Mouse (Mus musculus): ENCODE measurements around the gene Top2a. TPM values are rescaled to one million over a fixed set of nuclear protein-coding genes. Genes with fewer than 3 reads are reported as not detected.

Top2a gene
- polyA plus RNA-seq, 1 experiment from 2014 or later: 196 TPM

DNA sequence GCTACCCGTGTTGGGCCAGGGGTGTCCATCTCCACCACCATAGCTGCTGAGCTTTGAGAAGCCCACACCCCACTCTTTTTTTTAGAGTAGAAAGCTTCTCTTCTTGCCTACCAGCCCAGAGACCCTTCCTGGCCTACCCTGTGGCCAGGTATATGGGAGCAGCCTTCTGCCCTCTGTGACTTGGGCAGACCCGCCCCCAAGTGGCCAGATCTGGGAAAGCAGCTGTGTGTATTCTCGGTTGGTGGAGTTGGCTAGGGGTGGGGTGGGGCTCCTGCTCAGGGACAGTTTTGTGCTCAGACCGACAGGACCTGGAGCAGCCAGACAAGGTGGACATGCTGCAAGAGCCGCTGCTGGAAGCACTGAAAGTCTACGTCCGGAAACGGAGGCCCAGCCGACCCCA, 51.8 kb downstream of the Top2a start:
- ATAC-seq (ENCODE audit: insufficient number of reproducible peaks, low FRiP score): no peak; the same call in 1 of the 2 replicates
- 61% methylated on average over 9 of the region's 9 CpGs for WGBS
- H3K4me1 ChIP-seq (replicated peaks): peaks cover 44% of the 10 kb centered on the region
- H3K27ac ChIP-seq (ENCODE audit: poor library complexity, severe bottlenecking): no peak overlapping the region
- H3K9ac ChIP-seq: no peak overlapping the region
- H3K27me3 ChIP-seq (replicated peaks): no peaks in the 10 kb centered on the region
- no peak overlapping the region for H3K4me2 ChIP-seq
- H3K4me3 ChIP-seq: no peak overlapping the region
- no peaks in the 10 kb centered on the region for H3K9me3 ChIP-seq (replicated peaks)
- peaks cover 78% of the 10 kb centered on the region for H3K36me3 ChIP-seq

- Histone ChIP-seq H3K4me1 (replicated peaks) (peaks cover 51% of the 10 kb centered on the region), H3K9ac (peak overlapping the region; percentile 5; the same call in 1 of the 2 replicates), H3K27me3 (replicated peaks) (no peaks in the 10 kb centered on the region), H3K27ac (ENCODE audit: poor library complexity, severe bottlenecking) (peak overlapping the region; percentile 35; the same call in 1 of the 2 replicates), H3K36me3 (peaks cover 86% of the 10 kb centered on the region), H3K9me3 (replicated peaks) (no peaks in the 10 kb centered on the region), H3K4me2 (no peak overlapping the region), H3K4me3 (no peak overlapping the region)
- no peak for ATAC-seq (ENCODE audit: insufficient number of reproducible peaks, low FRiP score)
- 69% methylated on average over 23 of the region's 23 CpGs for WGBS
Measured at GRCm38 (mm10) chr11:98971316-98972031, 52.5 kb downstream of the Top2a start.

DNA sequence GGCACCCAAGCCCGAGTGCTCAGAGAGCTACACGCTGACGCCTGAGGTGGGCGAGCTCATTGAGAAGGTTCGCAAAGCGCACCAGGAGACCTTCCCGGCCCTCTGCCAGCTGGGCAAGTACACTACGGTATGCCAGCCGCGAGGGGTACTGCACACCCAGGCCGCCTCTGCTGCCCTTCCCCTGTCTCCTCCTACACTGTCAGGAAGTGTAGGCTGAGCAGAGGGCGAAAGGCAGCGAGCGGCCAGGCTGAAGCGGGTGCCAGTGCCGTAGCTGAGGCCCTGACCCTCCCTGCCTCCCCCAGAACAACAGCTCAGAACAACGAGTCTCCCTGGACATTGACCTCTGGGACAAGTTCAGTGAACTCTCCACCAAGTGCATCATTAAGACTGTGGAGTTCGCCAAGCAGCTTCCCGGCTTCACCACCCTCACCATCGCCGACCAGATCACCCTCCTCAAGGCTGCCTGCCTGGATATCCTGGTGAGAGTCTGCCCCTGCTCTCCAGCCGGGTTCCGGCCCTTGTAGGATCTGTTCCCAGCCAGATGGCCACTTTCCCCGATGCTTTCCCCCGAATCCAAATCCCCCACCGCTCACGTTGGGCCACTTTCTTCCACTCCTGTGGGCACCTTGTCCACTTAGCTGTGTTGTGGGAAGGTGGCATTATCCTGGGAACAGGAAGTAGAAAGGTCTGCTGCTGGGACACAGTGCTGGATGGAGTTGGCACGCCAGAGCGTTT, 53.6 kb downstream of the Top2a start:
- no peak for ATAC-seq (ENCODE audit: insufficient number of reproducible peaks, low FRiP score)
- H3K4me3 ChIP-seq: no peak overlapping the region
- H3K27me3 ChIP-seq (replicated peaks): no peaks in the 10 kb centered on the region
- peaks cover 62% of the 10 kb centered on the region for H3K4me1 ChIP-seq (replicated peaks)
- peaks cover 89% of the 10 kb centered on the region for H3K36me3 ChIP-seq
- H3K27ac ChIP-seq (ENCODE audit: poor library complexity, severe bottlenecking): 0 out of 2 replicates have a peak overlapping the region, but pooled peaks have one; percentile 35
- no peaks in the 10 kb centered on the region for H3K9me3 ChIP-seq (replicated peaks)
- 81% methylated on average over 29 of the region's 29 CpGs for WGBS
- peak overlapping the region; percentile 8; the same call in 1 of the 2 replicates for H3K4me2 ChIP-seq
- 0 out of 2 replicates have a peak overlapping the region, but pooled peaks have one; percentile 2 for H3K9ac ChIP-seq

- Histone ChIP-seq H3K27ac (ENCODE audit: poor library complexity, severe bottlenecking) (0 out of 2 replicates have a peak overlapping the region, but pooled peaks have one; percentile 8), H3K9me3 (replicated peaks) (no peaks in the 10 kb centered on the region), H3K27me3 (replicated peaks) (no peaks in the 10 kb centered on the region), H3K4me2 (peak overlapping the region; percentile 8; the same call in 1 of the 2 replicates), H3K36me3 (peaks cover 80% of the 10 kb centered on the region), H3K4me1 (replicated peaks) (peaks cover 71% of the 10 kb centered on the region), H3K4me3 (no peak overlapping the region), H3K9ac (0 out of 2 replicates have a peak overlapping the region, but pooled peaks have one; percentile 29)
- no peak for ATAC-seq (ENCODE audit: insufficient number of reproducible peaks, low FRiP score)
- 34% methylated on average over 17 of the region's 17 CpGs for WGBS
Measured at GRCm38 (mm10) chr11:98969496-98969927, 54.5 kb downstream of the Top2a start.

DNA sequence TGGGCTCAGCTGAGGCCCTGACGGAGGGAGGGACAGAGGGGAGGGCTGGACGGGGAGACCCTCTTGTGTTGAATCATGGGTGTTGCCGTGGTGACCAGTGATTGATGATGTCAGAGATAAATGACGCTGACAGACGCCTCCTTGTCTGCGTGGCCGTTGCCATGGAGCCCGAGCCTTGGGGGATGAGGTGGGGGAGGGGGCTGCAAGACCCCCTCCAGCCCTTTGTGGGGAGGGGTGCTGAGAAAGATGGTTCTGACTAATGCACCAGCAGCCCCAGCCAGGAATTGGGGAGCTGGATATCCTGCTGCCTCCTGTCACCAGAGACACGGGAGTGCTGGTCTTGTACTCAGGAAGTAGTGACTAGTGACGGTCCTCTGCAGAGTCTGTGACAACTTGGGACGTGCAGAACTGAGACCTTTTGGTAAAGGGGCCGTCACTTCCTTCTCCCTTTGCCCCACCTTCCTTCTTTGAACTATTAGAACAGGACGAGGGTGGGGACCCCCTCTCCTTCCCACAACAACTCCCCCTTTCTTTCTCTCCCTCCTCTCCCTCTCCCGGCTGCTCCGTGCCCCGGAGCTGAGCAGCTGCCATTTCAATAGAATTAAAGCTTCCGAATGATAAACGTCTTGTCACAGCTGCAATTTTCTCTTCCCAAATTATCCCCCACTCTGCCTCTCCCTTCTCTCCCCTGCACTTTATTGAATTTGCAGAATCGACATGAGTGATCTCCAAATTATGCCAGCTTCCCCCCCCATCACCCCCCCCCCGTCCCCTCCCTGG, 55.1 kb downstream of the Top2a start:
- no peak overlapping the region for H3K4me3 ChIP-seq
- peak overlapping the region; percentile 29; the same call in 1 of the 2 replicates for H3K9ac ChIP-seq
- H3K27me3 ChIP-seq (replicated peaks): no peaks in the 10 kb centered on the region
- peaks cover 77% of the 10 kb centered on the region for H3K4me1 ChIP-seq (replicated peaks)
- no peak for ATAC-seq (ENCODE audit: insufficient number of reproducible peaks, low FRiP score)
- H3K9me3 ChIP-seq (replicated peaks): no peaks in the 10 kb centered on the region
- WGBS: 19% methylated on average over 20 of the region's 20 CpGs
- peaks cover 74% of the 10 kb centered on the region for H3K36me3 ChIP-seq
- H3K4me2 ChIP-seq: peak overlapping the region; percentile 8; the same call in 1 of the 2 replicates
- 0 out of 2 replicates have a peak overlapping the region, but pooled peaks have one; percentile 10 for H3K27ac ChIP-seq (ENCODE audit: poor library complexity, severe bottlenecking)

DNA sequence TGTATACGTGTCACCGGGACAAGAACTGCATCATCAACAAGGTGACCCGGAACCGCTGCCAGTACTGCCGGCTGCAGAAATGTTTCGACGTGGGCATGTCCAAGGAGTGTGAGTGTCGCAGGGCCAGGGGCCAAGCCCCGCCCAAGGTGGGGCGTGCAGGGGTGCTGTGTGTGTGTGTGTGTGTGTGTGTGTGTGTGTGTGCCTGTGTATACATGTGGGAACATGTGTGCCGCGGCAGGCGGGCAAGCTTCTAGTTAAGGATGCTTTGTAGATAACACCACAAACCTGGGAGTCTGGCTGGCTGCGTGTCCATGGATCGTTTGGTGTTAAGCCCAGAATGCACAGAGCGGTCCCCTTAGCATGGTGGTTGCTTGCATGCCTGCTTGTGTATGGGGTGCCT, 55.9 kb downstream of the Top2a start:
- H3K27me3 ChIP-seq (replicated peaks): no peaks in the 10 kb centered on the region
- H3K9ac ChIP-seq: peak overlapping the region; percentile 26; the same call in 1 of the 2 replicates
- ATAC-seq (ENCODE audit: insufficient number of reproducible peaks, low FRiP score): no peak
- 70% methylated on average over 16 of the region's 16 CpGs for WGBS
- peaks cover 66% of the 10 kb centered on the region for H3K36me3 ChIP-seq
- H3K4me2 ChIP-seq: no peak overlapping the region; the same call in 1 of the 2 replicates
- H3K9me3 ChIP-seq (replicated peaks): no peaks in the 10 kb centered on the region
- H3K4me1 ChIP-seq (replicated peaks): peaks cover 85% of the 10 kb centered on the region
- no peak overlapping the region for H3K27ac ChIP-seq (ENCODE audit: poor library complexity, severe bottlenecking)
- H3K4me3 ChIP-seq: no peak overlapping the region

DNA sequence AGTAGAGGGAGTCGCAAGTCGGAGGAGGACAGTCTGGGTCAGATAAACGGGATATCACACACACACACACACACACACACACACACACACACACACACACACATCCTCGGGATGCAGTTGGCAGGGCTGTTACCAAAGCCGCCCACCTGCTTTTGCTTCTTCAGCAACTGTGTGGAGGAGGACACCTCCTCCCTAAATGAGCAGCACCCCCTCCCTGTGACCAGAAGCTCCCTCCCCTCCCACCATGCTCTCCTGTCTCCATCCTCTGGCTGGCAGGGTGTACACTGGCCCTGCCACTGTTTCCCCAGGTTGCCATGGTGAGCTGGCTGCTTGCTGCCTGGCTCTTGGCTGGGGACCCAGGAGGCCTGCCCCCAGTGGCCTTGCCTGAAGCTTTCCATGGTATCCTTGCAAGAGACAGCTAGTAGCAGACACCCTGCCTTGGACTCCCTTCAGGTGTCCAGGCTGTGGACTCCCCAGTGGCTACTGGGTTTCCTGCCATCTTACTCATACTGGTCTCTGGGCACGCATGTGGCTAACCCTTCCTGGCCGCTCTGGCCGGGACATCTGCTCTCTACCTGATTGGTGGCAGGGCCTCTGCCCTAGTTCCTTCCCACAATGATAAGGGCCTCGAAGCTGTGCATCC, 57.4 kb downstream of the Top2a start:
- peak overlapping the region; percentile 100; the same call in 1 of the 2 replicates for H3K4me2 ChIP-seq
- H3K9ac ChIP-seq: 0 out of 2 replicates have a peak overlapping the region, but pooled peaks have one; percentile 32
- no peak overlapping the region for H3K4me3 ChIP-seq
- WGBS: 31% methylated on average over 9 of the region's 9 CpGs
- no peaks in the 10 kb centered on the region for H3K27me3 ChIP-seq (replicated peaks)
- H3K36me3 ChIP-seq: peaks cover 53% of the 10 kb centered on the region
- H3K27ac ChIP-seq (ENCODE audit: poor library complexity, severe bottlenecking): peak overlapping the region; percentile 34; the same call in 1 of the 2 replicates
- no peak for ATAC-seq (ENCODE audit: insufficient number of reproducible peaks, low FRiP score)
- no peaks in the 10 kb centered on the region for H3K9me3 ChIP-seq (replicated peaks)
- peaks cover 98% of the 10 kb centered on the region for H3K4me1 ChIP-seq (replicated peaks)

GRCm38 (mm10) chr11:98965416-98966077, 58.4 kb downstream of the Top2a start:
- peaks cover 98% of the 10 kb centered on the region for H3K4me1 ChIP-seq (replicated peaks)
- H3K27ac ChIP-seq (ENCODE audit: poor library complexity, severe bottlenecking): peak overlapping the region; percentile 87; the same call in 1 of the 2 replicates

GRCm38 (mm10) chr11:98964616-98965415, 59.2 kb downstream of the Top2a start:
- peaks cover 35% of the 10 kb centered on the region for H3K36me3 ChIP-seq
- H3K27me3 ChIP-seq (replicated peaks): no peaks in the 10 kb centered on the region
- H3K4me3 ChIP-seq: peak overlapping the region; percentile 77
- 24% methylated on average over 15 of the region's 15 CpGs for WGBS
- no peak for ATAC-seq (ENCODE audit: insufficient number of reproducible peaks, low FRiP score)
- H3K9me3 ChIP-seq (replicated peaks): no peaks in the 10 kb centered on the region
- H3K27ac ChIP-seq (ENCODE audit: poor library complexity, severe bottlenecking): peak overlapping the region; percentile 87
- H3K4me1 ChIP-seq (replicated peaks): peaks cover 98% of the 10 kb centered on the region
- H3K9ac ChIP-seq: peak overlapping the region; percentile 88
- H3K4me2 ChIP-seq: peak overlapping the region; percentile 100

More at GRCm38 (mm10) chr11:98965416-98966077, 58.4 kb downstream of the Top2a start:
- peak overlapping the region; percentile 100 for H3K4me2 ChIP-seq
- WGBS: 14% methylated on average over 11 of the region's 11 CpGs
- no peaks in the 10 kb centered on the region for H3K9me3 ChIP-seq (replicated peaks)
- peak overlapping the region; percentile 88 for H3K9ac ChIP-seq
- H3K36me3 ChIP-seq: peaks cover 42% of the 10 kb centered on the region
- no peak for ATAC-seq (ENCODE audit: insufficient number of reproducible peaks, low FRiP score)
- H3K4me3 ChIP-seq: peak overlapping the region; percentile 77
- H3K27me3 ChIP-seq (replicated peaks): no peaks in the 10 kb centered on the region
